Mouse (Mus musculus): ENCODE results near the gene AV320801. TPM values are rescaled to one million over a fixed set of nuclear protein-coding genes. Genes with fewer than 3 reads are reported as not detected.
"Not testable (repeated sequence)": the region's sequence is repeated elsewhere in the genome, so short reads cannot be mapped to it uniquely, and the experiment has no call there.

AV320801 gene
- polyA plus RNA-seq (2015; fragmentation: Nextera tagmentation; extraction: Ambion mirVana) = not detected in 2 replicates

DNA sequence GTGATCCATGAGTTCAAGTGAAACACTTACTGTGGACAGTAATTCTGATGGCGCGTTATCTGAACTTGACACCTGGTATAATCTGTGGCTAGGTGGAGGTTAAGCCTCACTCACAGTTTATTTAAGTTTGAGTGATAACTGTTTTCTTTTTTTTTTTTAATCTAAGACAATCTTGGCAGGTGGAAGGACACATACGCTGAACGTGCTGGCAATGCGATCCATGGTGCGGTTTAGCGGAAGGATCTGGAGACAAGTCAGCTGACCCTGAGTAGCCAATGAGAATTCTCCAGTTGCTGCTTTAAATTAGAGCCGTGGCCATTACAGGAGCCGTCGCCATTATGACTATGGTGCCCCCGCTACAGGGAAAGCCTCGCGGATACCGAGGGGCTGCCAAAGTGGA, at the start of gene AV320801:
TSS of gene AV320801 (plus strand) at position 301 of the 400 bp plus-strand sequence.
- H3K9ac ChIP-seq; H3K4me3 ChIP-seq; ATAC-seq (ENCODE audit: extremely low read depth, insufficient number of reproducible peaks, low FRiP score, low TSS enrichment): not testable (repeated sequence)

DNA sequence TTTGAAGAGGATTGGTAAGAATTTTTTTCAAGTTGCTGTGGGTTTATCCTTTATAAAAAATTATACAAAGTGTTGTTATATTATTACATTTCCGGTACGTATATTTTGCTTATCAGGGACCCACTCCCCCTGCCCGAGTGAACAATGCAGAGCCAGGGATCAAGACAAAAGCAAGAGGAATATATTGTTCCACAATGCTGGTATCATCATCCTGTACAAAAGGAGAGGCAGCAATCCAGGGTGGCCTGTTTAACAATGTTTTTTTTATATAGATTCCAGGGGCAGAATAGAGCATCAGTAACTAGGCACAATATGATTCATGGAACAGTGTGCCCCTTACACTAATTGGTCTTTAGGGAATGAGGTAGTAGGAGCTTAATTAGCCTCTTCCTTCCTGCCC, 30.2 kb upstream of the AV320801 start:
- H3K4me2 ChIP-seq, H3K36me3 ChIP-seq: not testable (repeated sequence)
- no CpG with 5 or more reads among the region's 3 CpGs for WGBS

More for the DNA sequence above, at the start of gene AV320801:
- H3K9me3 ChIP-seq; H3K27ac ChIP-seq (replicated peaks); H3K4me1 ChIP-seq; H3K27me3 ChIP-seq (replicated peaks); H3K36me3 ChIP-seq; H3K4me2 ChIP-seq: not testable (repeated sequence)
- 89% methylated on average over 7 of the region's 14 CpGs for WGBS

DNA sequence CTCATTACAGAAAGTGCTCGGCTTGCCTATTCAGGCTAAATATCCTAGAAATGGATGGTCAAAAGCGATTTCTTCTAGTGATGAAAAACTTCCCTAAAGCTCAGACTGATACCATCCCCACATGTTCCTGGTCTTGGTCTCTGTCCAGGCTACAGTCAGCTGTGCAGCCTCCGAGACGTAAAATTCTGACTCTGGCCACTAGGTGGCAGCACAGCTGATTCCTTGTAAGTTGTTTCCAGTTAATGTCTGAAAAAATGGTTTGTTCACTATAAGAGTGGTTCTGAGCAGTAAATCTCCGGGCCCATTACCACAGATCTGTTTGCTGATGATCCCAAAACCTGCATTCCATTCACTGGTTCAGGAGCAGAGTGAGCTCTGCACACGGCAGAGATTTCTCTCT, 12.5 kb upstream of the AV320801 start:
- not testable (repeated sequence) for H3K9ac ChIP-seq; H3K4me3 ChIP-seq; H3K27ac ChIP-seq (replicated peaks); H3K36me3 ChIP-seq; H3K4me2 ChIP-seq; ATAC-seq (ENCODE audit: extremely low read depth, insufficient number of reproducible peaks, low FRiP score, low TSS enrichment); H3K27me3 ChIP-seq (replicated peaks); H3K9me3 ChIP-seq; H3K4me1 ChIP-seq
- WGBS = no CpG with 5 or more reads among the region's 6 CpGs

More for the DNA sequence above, 30.2 kb upstream of the AV320801 start:
- not testable (repeated sequence) for H3K4me1 ChIP-seq; H3K9me3 ChIP-seq; H3K27ac ChIP-seq (replicated peaks); H3K9ac ChIP-seq; H3K4me3 ChIP-seq; ATAC-seq (ENCODE audit: extremely low read depth, insufficient number of reproducible peaks, low FRiP score, low TSS enrichment); H3K27me3 ChIP-seq (replicated peaks)

DNA sequence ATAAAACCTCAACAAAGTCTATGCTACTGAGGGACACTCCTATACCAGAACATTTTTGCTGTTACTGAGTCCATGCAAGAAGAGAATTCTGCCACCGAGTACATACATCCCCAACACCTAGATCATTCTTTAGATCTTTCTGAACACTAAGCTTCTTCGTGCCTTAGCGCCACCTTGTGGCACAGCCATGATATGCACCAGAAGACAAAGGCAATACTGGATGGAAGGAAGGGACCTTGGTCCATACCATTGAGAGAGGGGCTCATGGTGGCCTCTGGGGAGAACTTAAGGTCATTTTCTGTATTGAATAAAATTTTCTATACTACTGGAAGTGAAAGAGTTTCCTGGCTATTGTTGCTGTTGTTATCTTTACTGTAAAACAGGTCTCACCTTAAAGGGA, 11.2 kb upstream of the AV320801 start:
- not testable (repeated sequence) for H3K27ac ChIP-seq (replicated peaks); H3K27me3 ChIP-seq (replicated peaks); H3K4me1 ChIP-seq; H3K9ac ChIP-seq; ATAC-seq (ENCODE audit: extremely low read depth, insufficient number of reproducible peaks, low FRiP score, low TSS enrichment); H3K36me3 ChIP-seq; H3K4me2 ChIP-seq; H3K4me3 ChIP-seq; H3K9me3 ChIP-seq
- WGBS = no CpG with 5 or more reads among the region's 3 CpGs

Other genes with a start within 250 kb of the AV320801 start
- gene Pramel3, start 192.3 kb upstream of the AV320801 start, polyA plus RNA-seq (2015; fragmentation: Nextera tagmentation; extraction: Ambion mirVana) = not detected in 2 replicates
- 0.04 TPM in 1 of 2 replicates, not detected in the other for gene Gm5128, start 121.3 kb upstream of the AV320801 start, polyA plus RNA-seq (2015; fragmentation: Nextera tagmentation; extraction: Ambion mirVana)
- gene Gm7903, start 60.8 kb upstream of the AV320801 start, polyA plus RNA-seq (2015; fragmentation: Nextera tagmentation; extraction: Ambion mirVana) = not detected in 2 replicates
- not detected in 2 replicates for gene Nxf7, start 104.2 kb downstream of the AV320801 start, polyA plus RNA-seq (2015; fragmentation: Nextera tagmentation; extraction: Ambion mirVana)
- gene Prame, start 133.1 kb downstream of the AV320801 start, polyA plus RNA-seq (2015; fragmentation: Nextera tagmentation; extraction: Ambion mirVana) = not detected in 2 replicates
- gene Tcp11x2, start 199.2 kb downstream of the AV320801 start, polyA plus RNA-seq (2015; fragmentation: Nextera tagmentation; extraction: Ambion mirVana) = not detected in 2 replicates
- gene Tmsb15a, start 230.7 kb downstream of the AV320801 start, polyA plus RNA-seq (2015; fragmentation: Nextera tagmentation; extraction: Ambion mirVana) = 0.88 TPM in 1 of 2 replicates, not detected in the other
- gene Armcx5, start 248.1 kb downstream of the AV320801 start, polyA plus RNA-seq (2015; fragmentation: Nextera tagmentation; extraction: Ambion mirVana) = 8.6 and 9.6 TPM in 2 replicates
- gene Gprasp1, start 248.1 kb downstream of the AV320801 start, polyA plus RNA-seq (2015; fragmentation: Nextera tagmentation; extraction: Ambion mirVana) = 30.4 and 32.2 TPM in 2 replicates

Measured in heart, embryonic 13.5 days (tissue).